Mouse (Mus musculus): ENCODE data around the gene Lipn.

Lipn gene

GRCm38 (mm10) chr19:34066779-34067472, at the start of gene Lipn:
Gene Lipn, plus strand, starts transcription at chr19:34067358.
- no peak for DNase-seq

- DNase-seq: no peak
Observed at GRCm38 (mm10) chr19:34021440-34022172, 45.6 kb upstream of the Lipn start.

DNA sequence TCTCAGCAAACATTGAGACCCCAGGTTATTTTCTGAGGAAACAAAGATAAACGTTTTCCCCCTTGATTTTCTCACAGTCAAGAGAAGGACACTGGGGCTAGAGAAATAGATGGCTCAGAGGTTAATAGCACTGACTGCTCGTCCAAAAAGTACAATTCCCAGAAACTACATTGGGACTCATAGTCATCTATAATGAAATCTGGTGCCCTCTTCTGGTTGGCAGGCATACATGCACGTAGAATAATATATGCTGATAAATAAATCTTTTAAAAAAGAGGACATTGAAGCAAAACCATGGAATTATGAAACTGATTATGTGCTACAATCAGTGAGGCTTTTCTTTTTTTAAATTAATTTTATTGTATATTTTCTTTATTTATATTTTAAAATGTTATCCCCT, 44.4 kb upstream of the Lipn start:
- DNase-seq: peak; percentile 6

DNA sequence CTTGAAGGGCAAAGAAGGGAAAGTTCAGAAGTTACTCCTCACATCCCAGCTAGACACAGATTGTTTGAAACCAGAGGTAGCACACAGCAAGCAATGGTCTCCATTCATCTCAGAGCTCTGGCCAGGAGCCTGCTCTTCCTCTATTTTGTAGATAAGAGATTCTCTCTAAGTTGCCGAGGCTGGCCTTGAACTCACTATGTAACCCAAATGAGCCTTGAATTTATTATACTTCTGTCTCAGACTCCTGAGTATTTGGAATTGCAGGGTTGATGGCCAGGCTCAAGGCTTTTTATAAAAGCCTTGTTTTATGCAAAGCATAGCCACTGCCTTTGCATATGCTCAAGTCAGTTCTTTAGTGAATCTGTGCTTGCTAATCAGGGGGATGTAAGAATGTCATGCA, 27.4 kb upstream of the Lipn start:
- no peak for DNase-seq

- no peak for DNase-seq
Observed at GRCm38 (mm10) chr19:34043008-34043407, 24.1 kb upstream of the Lipn start.

- no peak for DNase-seq
Observed at GRCm38 (mm10) chr19:34049371-34050039, 17.7 kb upstream of the Lipn start.

- DNase-seq: no peak
Observed at GRCm38 (mm10) chr19:34051502-34051901, 15.7 kb upstream of the Lipn start.

DNA sequence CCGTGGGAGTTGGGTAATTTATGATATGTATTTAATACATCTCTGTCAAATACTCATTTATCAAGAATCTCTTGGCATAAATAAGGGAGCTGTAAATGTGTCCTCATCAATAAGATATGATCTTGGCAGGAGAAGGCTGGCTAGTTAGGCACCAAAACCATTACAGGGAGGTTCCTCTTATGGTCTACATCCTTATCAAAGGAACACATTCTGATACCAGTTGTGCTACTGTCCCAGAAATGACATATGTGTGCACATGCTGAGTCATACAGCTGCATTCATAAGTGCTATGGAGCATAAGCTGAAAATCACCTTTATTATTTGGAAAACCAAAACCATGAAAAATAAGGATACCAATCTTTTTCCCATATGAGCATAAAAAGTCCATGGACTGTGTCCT, 3.6 kb upstream of the Lipn start:
- DNase-seq: no peak

DNA sequence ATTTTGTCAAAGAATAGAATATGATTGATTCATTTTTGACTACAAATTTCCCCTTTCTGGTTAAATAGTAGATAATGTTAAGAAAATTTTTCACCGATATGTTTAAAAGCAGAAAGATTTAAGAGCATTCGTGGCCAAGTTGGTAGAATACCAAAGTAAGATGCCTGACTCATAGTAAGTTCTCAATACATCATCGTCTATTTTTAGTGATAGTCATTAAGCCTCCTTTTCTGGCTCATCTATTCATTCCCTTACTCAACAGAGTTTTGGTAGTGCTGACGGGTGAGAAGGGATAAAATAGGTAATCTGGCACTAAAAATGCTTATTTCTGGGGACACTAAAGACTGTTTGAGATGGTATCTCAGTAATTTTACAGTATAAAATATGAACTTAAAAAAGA, 3.1 kb upstream of the Lipn start:
- no peak for DNase-seq

GRCm38 (mm10) chr19:34074239-34074638, 7.1 kb downstream of the Lipn start:
- DNase-seq: no peak

DNA sequence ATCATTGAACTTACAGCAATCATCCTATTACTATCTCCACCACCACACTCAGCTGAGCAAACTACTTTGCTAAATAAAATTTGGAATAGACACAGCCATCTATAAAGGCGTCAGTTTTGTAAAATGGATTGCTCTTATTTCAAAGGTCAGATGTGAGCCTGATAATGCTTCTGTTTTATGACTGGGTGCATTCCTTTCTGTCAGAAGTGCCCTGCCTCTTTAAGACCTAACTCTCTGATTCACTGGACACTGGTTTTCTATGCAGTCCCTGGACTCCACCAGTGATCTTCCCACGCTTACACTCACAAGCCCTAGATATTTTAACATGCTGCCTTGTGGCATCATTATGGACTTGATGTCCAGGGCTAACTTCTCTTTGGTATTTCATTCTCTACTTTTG, 11.0 kb downstream of the Lipn start:
- DNase-seq: no peak

- no peak for DNase-seq
Observed at GRCm38 (mm10) chr19:34089011-34089680, 22.0 kb downstream of the Lipn start.

GRCm38 (mm10) chr19:34095381-34095780, 28.2 kb downstream of the Lipn start:
- no peak for DNase-seq

- no peak for DNase-seq
Observed at GRCm38 (mm10) chr19:34096228-34096627, 29.1 kb downstream of the Lipn start.

GRCm38 (mm10) chr19:34100633-34101032, 33.5 kb downstream of the Lipn start, which contains the start of gene Lipm:
Gene Lipm, plus strand, starts transcription at chr19:34100933.
- DNase-seq: no peak

GRCm38 (mm10) chr19:34101888-34102287, 34.7 kb downstream of the Lipn start:
- DNase-seq: no peak

DNA sequence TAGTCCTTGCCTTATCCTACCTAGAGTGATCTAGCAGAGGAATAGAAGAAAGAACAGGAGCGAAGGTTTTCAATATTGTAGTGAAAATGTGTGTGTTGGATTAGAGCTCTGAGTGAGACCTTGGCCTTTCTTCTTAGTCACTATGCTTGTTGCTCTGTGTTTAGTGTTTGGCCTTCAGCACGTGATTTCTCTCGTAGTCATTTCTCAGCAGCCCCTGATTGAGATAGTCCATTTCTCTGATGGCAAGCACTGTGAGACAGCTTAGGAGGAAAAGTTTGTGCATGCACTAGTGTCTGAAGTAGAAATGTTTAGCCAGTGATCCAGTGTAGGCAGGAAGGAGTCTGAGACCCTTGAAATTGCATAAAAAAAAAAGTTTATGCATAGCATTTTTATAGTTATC, 37.7 kb downstream of the Lipn start:
- no peak for DNase-seq

DNA sequence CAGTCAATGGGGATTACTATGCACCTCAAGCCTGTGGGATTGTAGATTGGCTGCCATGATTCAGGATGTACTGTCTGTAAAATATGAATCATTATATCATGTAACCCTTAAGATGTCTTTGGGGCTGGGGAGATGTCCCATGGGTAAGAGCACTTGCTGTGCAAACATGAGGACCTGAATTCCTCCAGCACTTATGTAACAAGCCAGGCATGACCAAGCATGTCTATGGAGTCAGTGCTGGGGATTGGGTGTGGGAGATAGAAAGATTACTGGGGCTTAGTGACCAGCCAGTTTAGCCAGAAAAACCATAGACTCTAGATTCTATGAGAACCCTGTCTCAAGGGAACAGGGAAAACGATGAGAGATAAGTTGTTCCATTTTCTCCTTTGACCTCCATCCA, 51.9 kb downstream of the Lipn start:
- no peak for DNase-seq

DNA sequence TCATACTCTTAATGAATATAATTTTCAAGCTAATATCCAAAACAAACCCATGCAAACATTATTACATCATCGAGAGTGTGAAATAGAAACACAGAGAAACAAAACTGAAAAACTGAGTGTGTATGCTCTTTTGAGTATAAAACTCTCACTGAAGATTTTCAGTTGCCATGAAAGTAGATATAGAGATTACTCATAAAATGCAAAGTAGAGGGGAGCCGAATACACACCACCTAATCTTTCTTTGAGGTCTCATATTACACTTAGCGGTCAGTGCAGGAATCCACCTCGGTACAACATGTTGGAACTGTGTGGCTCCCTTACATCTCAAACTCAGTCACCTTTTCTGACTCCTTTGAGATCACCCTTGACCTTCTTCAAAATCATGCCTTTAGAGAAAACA, 52.5 kb downstream of the Lipn start:
- DNase-seq: no peak

DNA sequence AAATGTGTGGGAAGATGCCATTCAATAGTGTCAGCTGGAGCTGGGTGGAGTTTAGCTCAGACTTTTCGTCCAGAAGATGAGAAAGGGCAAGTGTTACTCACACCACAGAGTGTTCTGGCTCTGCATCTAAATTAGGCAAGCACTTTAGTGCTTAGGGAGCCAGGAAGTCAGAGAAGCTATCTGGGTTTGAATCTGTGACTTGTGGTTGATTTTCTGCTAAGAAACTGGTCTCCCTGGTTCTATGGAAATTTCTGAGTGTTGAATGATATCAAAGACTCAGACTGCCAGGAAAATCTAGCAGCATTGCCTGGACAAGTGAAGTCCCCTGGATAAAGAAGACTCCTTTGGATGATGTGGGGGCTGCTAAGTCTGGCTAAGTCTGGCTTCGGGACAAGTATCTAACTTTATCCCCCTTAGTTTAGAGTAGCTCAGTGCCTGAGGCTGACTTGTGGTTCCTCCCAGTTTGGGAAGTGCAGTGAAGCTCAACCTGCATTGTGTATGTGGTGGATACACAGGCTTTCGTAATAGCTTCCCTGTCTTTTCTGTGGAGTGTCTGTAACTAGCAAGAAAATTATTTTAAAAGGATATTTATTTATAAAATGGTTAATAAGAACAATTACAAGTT, 53.1 kb downstream of the Lipn start:
- no peak for DNase-seq

All from cerebellum, adult 9-10 months (tissue).